Mouse (Mus musculus): ENCODE results near the gene BC030867. TPM values are rescaled to one million over a fixed set of nuclear protein-coding genes. Genes with fewer than 3 reads are reported as not detected.
"Not testable (repeated sequence)": the region's sequence is repeated elsewhere in the genome, so short reads cannot be mapped to it uniquely, and the experiment has no call there.

The BC030867 gene
- polyA plus RNA-seq, 1 experiment from 2014 or later = 11.0 TPM

DNA sequence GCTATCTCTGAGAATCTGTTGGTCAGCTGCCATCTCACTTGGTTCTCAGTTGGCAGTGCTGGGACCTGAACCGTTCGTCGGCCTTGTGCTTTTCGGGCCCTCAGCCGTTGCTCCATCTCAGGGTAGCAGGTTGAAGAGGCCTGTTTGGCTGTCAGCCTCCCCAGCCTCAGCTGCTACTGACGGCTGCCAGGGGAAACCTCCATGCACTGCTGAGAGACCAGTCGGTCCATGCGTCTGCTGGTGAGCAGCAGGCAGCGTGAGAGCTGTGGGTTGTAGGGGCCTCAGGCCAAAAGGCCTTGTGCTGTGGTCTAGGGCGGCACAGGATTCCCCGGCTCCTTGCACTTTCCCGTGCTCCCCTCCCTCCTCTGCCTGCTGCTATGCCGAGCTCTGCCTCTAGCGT is 17.1 kb downstream of the BC030867 start:
- Histone ChIP-seq H3K27me3 (no peaks in the 10 kb centered on the region), H3K9ac (no peak overlapping the region), H3K4me1 (peaks cover 6% of the 10 kb centered on the region; the same call in 1 of the 2 replicates), H3K9me3 (replicated peaks) (no peaks in the 10 kb centered on the region), H3K27ac (no peak overlapping the region), H3K36me3 (ENCODE audit: poor library complexity, severe bottlenecking) (peaks cover 14% of the 10 kb centered on the region), H3K4me2 (no peak overlapping the region), H3K4me3 (no peak overlapping the region)
- 61% methylated on average over 14 of the region's 14 CpGs for WGBS
- no peak for ATAC-seq

DNA sequence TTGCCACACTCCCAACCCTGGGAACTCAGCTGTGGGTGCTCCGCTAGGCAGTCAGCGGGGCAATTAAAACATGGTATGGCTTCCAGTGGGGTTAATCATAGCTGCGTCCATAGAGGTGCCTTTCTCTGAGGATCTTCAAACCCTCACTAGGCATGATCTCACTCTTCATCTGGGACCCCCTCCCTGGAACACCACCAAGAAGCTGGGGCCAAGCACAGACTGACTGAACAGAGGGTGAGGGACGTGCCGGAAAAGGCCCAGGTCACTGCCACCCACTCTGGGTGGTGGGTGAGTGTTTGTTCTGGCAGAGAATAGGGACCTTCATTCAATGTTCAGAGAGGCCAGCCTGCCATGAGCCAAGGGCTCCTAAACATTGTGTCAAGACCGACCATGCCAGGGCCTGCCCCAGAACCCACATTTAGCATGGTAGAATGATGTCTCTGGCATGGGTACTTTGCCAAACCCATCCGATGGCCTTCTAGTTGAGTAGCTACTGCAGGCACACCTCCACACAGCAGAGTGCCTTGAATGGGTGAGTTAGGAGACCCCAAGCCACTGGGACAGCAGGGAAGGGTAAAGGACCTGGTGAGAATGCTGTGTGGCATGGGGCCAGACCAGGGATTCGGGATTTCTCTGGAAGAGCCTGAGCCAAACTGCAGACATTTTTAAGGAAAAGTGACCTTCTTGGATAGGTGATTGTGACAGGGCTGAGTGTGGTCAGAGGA is 18.1 kb downstream of the BC030867 start:
- WGBS = 86% methylated on average over 8 of the region's 8 CpGs
- no peak for ATAC-seq
- no peaks in the 10 kb centered on the region for H3K9me3 ChIP-seq (replicated peaks)
- no peak overlapping the region for H3K4me3 ChIP-seq
- H3K27me3 ChIP-seq = no peaks in the 10 kb centered on the region
- H3K9ac ChIP-seq = peak overlapping the region; percentile 8; the same call in 1 of the 2 replicates
- peaks cover 6% of the 10 kb centered on the region; the same call in 1 of the 2 replicates for H3K4me1 ChIP-seq
- H3K27ac ChIP-seq = 0 out of 2 replicates have a peak overlapping the region, but pooled peaks have one; percentile 31
- H3K4me2 ChIP-seq = no peak overlapping the region
- H3K36me3 ChIP-seq (ENCODE audit: poor library complexity, severe bottlenecking) = peaks cover 14% of the 10 kb centered on the region

GRCm38 (mm10) chr11:102267480-102267879 is 18.8 kb downstream of the BC030867 start:
- H3K9me3 ChIP-seq (replicated peaks) = no peaks in the 10 kb centered on the region
- no peak overlapping the region for H3K4me2 ChIP-seq
- ATAC-seq = peak; percentile 76
- peaks cover 8% of the 10 kb centered on the region for H3K36me3 ChIP-seq (ENCODE audit: poor library complexity, severe bottlenecking)
- no peaks in the 10 kb centered on the region for H3K27me3 ChIP-seq
- H3K4me1 ChIP-seq = peaks cover 6% of the 10 kb centered on the region; the same call in 1 of the 2 replicates
- 9% methylated on average over 11 of the region's 11 CpGs for WGBS
- H3K4me3 ChIP-seq = no peak overlapping the region
- H3K9ac ChIP-seq = 0 out of 2 replicates have a peak overlapping the region, but pooled peaks have one; percentile 8
- 0 out of 2 replicates have a peak overlapping the region, but pooled peaks have one; percentile 31 for H3K27ac ChIP-seq

DNA sequence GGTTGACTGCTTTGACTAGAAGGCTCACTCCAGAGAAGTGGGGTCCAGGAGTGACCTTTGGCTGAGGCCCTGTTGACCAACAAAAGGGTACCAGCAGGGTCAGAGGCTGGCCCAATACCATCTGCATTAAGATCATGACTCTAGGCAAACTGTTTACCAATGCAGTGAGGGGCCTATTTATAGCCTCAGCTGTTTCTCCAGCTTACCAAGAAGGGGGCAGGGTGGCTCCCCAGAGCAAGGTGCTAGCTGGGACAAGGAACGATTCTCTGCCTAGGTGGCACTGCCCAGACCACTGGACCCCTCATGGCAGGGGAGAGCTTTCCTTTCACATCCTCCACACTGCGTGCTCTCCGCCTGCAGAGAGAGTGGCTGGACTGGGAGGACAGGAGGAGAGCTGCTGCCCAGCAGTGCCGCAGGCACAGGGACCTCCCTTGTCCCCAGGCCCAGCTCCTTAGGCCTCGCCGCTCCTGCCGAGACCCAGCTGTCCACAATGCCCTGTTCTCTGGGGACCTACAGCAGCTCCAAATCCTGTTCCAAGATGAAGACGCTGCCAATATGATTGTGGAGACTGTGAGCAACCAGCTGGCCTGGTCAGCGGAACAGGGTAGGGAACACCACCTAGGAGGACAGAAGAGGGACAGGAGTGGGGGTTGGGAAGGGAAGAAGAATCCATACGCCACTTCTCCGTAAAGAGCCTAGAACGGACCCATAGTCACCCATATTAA is 20.0 kb downstream of the BC030867 start, which contains the start of gene Asb16:
TSS of gene Asb16 (plus strand) at position 224 of the 725 bp plus-strand sequence.
- no peaks in the 10 kb centered on the region for H3K27me3 ChIP-seq
- H3K9me3 ChIP-seq (replicated peaks) = no peaks in the 10 kb centered on the region
- WGBS = 89% methylated on average over 12 of the region's 12 CpGs
- H3K27ac ChIP-seq = no peak within 1 kb of the TSS
- no peak within 1 kb of the TSS for H3K4me2 ChIP-seq
- H3K36me3 ChIP-seq (ENCODE audit: poor library complexity, severe bottlenecking) = no peaks in the 10 kb centered on the region
- no peak for ATAC-seq
- peaks cover 6% of the 10 kb centered on the region; the same call in 1 of the 2 replicates for H3K4me1 ChIP-seq
- no peak within 1 kb of the TSS for H3K4me3 ChIP-seq
- no peak within 1 kb of the TSS for H3K9ac ChIP-seq

- Histone ChIP-seq H3K4me3 (peak overlapping the region; percentile 37), H3K9ac (peak overlapping the region; percentile 62), H3K4me1 (peaks cover 9% of the 10 kb centered on the region), H3K27me3 (peaks cover 20% of the 10 kb centered on the region), H3K36me3 (ENCODE audit: poor library complexity, severe bottlenecking) (no peaks in the 10 kb centered on the region), H3K4me2 (peak overlapping the region; percentile 73), H3K27ac (no peak overlapping the region), H3K9me3 (replicated peaks) (no peaks in the 10 kb centered on the region)
- ATAC-seq = peak; percentile 36; the same call in 1 of the 2 replicates
- WGBS = 1% methylated on average over 33 of the region's 33 CpGs
These were observed 27.8 kb downstream of the BC030867 start for GRCm38 (mm10) chr11:102276411-102276915.

GRCm38 (mm10) chr11:102277754-102278153 is 29.1 kb downstream of the BC030867 start:
- no peak overlapping the region for H3K9ac ChIP-seq
- H3K36me3 ChIP-seq (ENCODE audit: poor library complexity, severe bottlenecking) = no peaks in the 10 kb centered on the region
- peaks cover 9% of the 10 kb centered on the region for H3K4me1 ChIP-seq
- WGBS = 59% methylated on average over 9 of the region's 12 CpGs
- H3K27ac ChIP-seq = no peak overlapping the region
- H3K9me3 ChIP-seq (replicated peaks) = no peaks in the 10 kb centered on the region
- no peak for ATAC-seq
- H3K4me3 ChIP-seq = no peak overlapping the region
- no peak overlapping the region for H3K4me2 ChIP-seq
- peaks cover 20% of the 10 kb centered on the region for H3K27me3 ChIP-seq

- no peak overlapping the region for H3K9ac ChIP-seq
These were observed 30.9 kb downstream of the BC030867 start for GRCm38 (mm10) chr11:102279595-102279994.

GRCm38 (mm10) chr11:102280267-102280666 is 31.6 kb downstream of the BC030867 start:
- not testable (repeated sequence) for ATAC-seq

More at GRCm38 (mm10) chr11:102279595-102279994, 30.9 kb downstream of the BC030867 start:
- WGBS = 90% methylated on average over 3 of the region's 3 CpGs
- no peaks in the 10 kb centered on the region for H3K36me3 ChIP-seq (ENCODE audit: poor library complexity, severe bottlenecking)
- no peak overlapping the region for H3K4me3 ChIP-seq
- H3K27ac ChIP-seq = no peak overlapping the region
- H3K4me1 ChIP-seq = peaks cover 9% of the 10 kb centered on the region
- H3K4me2 ChIP-seq = no peak overlapping the region
- H3K9me3 ChIP-seq (replicated peaks) = no peaks in the 10 kb centered on the region
- H3K27me3 ChIP-seq = peaks cover 20% of the 10 kb centered on the region
- ATAC-seq = no peak

GRCm38 (mm10) chr11:102283922-102284321 is 35.2 kb downstream of the BC030867 start:
- H3K4me3 ChIP-seq = peak overlapping the region; percentile 73
- no peak overlapping the region for H3K9ac ChIP-seq
- peaks cover 17% of the 10 kb centered on the region for H3K4me1 ChIP-seq
- H3K27ac ChIP-seq = peak overlapping the region; percentile 62
- no peak for ATAC-seq
- H3K27me3 ChIP-seq = no peaks in the 10 kb centered on the region
- peak overlapping the region; percentile 86 for H3K4me2 ChIP-seq
- no peaks in the 10 kb centered on the region for H3K9me3 ChIP-seq (replicated peaks)
- H3K36me3 ChIP-seq (ENCODE audit: poor library complexity, severe bottlenecking) = peaks cover 18% of the 10 kb centered on the region
- 85% methylated on average over 6 of the region's 6 CpGs for WGBS

More at GRCm38 (mm10) chr11:102280267-102280666, 31.6 kb downstream of the BC030867 start:
- H3K36me3 ChIP-seq (ENCODE audit: poor library complexity, severe bottlenecking); H3K4me1 ChIP-seq; H3K27ac ChIP-seq; H3K9me3 ChIP-seq (replicated peaks); H3K4me2 ChIP-seq; H3K9ac ChIP-seq; H3K4me3 ChIP-seq: not testable (repeated sequence)
- peaks cover 17% of the 10 kb centered on the region for H3K27me3 ChIP-seq
- WGBS = 74% methylated on average over 6 of the region's 6 CpGs

DNA sequence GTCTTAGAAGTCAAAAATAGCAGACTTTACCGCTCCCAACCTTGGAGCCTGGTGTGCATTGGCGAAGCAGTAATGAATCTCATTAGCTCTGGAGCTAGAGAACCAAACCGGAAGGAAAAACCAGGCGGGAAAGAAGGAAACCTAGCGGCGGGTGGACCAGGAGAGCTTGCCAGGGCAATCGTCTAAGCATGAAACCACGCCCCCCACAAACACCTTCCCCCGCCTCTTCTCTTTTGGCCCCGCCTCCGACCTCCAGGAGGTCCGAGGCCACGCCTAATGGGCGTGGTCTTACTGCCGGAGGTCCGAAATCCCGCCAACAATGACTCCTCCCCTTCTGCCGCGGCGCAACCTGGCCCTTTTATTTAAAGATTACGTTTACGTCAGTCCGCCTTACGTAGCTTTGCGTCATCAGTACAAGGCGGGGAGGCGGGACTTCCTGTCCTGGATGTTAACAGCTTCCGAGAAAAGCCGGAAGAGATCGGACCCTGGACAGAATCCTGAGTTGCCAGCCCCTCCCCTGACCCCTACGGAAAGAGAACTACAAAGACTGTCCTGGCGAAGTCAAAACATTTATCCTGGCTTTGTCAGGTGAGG is 35.9 kb downstream of the BC030867 start, which contains the start of gene Tmub2:
TSS of gene Tmub2 (plus strand) at position 431 of the 594 bp plus-strand sequence.
- H3K27me3 ChIP-seq = no peaks in the 10 kb centered on the region
- peak; percentile 91 for ATAC-seq
- no peaks in the 10 kb centered on the region for H3K9me3 ChIP-seq (replicated peaks)
- peaks cover 17% of the 10 kb centered on the region for H3K4me1 ChIP-seq
- H3K36me3 ChIP-seq (ENCODE audit: poor library complexity, severe bottlenecking) = peaks cover 22% of the 10 kb centered on the region
- peak within 1 kb of the TSS; percentile 62 for H3K27ac ChIP-seq
- peak within 1 kb of the TSS; percentile 86 for H3K4me2 ChIP-seq
- H3K9ac ChIP-seq = peak within 1 kb of the TSS; percentile 83
- under 1% methylated on average over 32 of the region's 32 CpGs for WGBS
- peak within 1 kb of the TSS; percentile 73 for H3K4me3 ChIP-seq

GRCm38 (mm10) chr11:102285095-102285834 is 36.6 kb downstream of the BC030867 start:
- H3K36me3 ChIP-seq (ENCODE audit: poor library complexity, severe bottlenecking) = peaks cover 29% of the 10 kb centered on the region
- peak overlapping the region; percentile 73 for H3K4me3 ChIP-seq
- H3K27me3 ChIP-seq = no peaks in the 10 kb centered on the region
- peak; percentile 67 for ATAC-seq
- H3K9ac ChIP-seq = peak overlapping the region; percentile 83
- H3K4me1 ChIP-seq = peaks cover 17% of the 10 kb centered on the region
- H3K27ac ChIP-seq = peak overlapping the region; percentile 62
- no peaks in the 10 kb centered on the region for H3K9me3 ChIP-seq (replicated peaks)
- H3K4me2 ChIP-seq = peak overlapping the region; percentile 86
- 6% methylated on average over 31 of the region's 31 CpGs for WGBS
